Mouse (Mus musculus) lung, adult 2 months (tissue): ENCODE results near the gene Ifit1bl1.

Experiments used
- CTCF ChIP-seq: fragments of 200-500 bp; IDR thresholded peaks from 2 replicates; pipeline ENCODE4 v1.5.1; 2011; ENCODE audit warnings: mild to moderate bottlenecking, low read length, control low read depth; ENCODE audit not compliant: insufficient read depth
- POLR2A ChIP-seq: fragments of 200-500 bp; IDR thresholded peaks from 2 replicates; pipeline ENCODE4 v1.6.1; 2011; ENCODE audit warnings: low read depth, mild to moderate bottlenecking, control low read depth, low read length, borderline replicate concordance; ENCODE audit errors: extremely low read depth

DNA sequence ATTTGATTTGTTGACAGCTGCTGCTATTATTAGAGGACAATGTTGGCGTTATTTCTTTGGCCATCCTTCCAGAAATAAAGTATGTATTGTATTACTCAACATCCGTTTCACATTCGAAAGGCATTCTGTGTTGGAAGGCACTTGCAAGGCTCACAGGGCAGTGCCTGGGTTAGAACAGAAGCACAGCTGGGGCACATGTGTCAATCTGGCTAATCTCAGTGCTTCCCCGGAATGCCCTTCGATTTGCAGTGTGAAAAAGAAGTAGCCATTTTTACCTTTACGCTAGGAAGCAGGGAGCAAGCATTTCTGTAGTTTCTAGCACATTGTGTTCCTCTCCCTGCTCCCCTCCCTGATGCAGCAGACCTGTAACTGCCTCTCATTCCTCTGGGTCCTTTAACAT is 48.7 kb downstream of the Ifit1bl1 start:
- no peak for TF ChIP-seq CTCF
- TF ChIP-seq POLR2A: peak; percentile 35; the same call in 1 of the 2 replicates
